Comparison of ENCODE assay signal across 8 mouse cellular contexts in the genomic region with DNA sequence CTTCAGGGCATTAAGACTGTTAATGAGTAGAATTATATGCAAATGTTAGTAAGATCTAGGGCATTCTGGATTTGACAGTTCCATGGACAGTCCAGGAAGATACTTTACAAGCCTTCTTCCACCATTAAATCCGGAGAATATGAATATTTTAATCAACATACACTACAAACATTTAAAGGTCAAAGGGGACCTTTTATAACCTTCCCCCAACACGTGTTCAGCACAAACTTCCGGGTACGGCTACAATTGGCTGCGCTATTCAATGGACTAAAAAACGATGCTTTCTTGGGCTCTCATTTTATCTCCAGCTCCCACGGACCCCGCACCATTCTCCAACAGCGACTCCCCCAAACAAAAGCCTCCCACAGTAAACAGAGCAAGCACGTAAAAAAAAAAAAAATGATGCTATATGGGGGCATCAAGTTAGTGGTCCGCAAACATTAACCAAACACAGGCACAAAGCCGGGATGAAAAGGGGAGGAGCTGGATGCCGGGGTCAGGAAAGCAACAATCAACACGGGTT. TPM values are rescaled to one million over a fixed set of nuclear protein-coding genes. Genes with fewer than 3 reads are reported as not detected.
DNase-seq lines count a peak whose midpoint lies in the region; ATAC-seq and TF ChIP-seq lines count a peak whose summit lies in the region.

No protein-coding gene starts in this region.

- H3K27ac ChIP-seq in layer of hippocampus, adult 2 months: peak overlapping the region; percentile 99
- peak overlapping the region; percentile 88 for H3K27ac ChIP-seq in bone marrow, adult 2 months (ENCODE audit: control insufficient read depth, insufficient read depth, low read depth, low read length, poor library complexity)
- H3K27ac ChIP-seq in hindbrain, embryonic 11.5 days (ENCODE audit: low read depth, low read length): peak overlapping the region; percentile 81; the same call in 1 of the 2 replicates
- H3K27ac ChIP-seq in liver, postnatal 0 days (ENCODE audit: low read depth): peak overlapping the region; percentile 93
- peak overlapping the region; percentile 85 for H3K27ac ChIP-seq in stomach, embryonic 15.5 days

- peak overlapping the region; percentile 93 for H3K9ac ChIP-seq in hindbrain, embryonic 11.5 days (ENCODE audit: low read depth, low read length)
- peak overlapping the region; percentile 95 for H3K9ac ChIP-seq in liver, postnatal 0 days (replicated peaks)
- H3K9ac ChIP-seq in stomach, embryonic 15.5 days: peak overlapping the region; percentile 93

- H3K4me2 ChIP-seq in hindbrain, embryonic 11.5 days (replicated peaks; ENCODE audit: low read depth, low read length): peak overlapping the region; percentile 89
- H3K4me2 ChIP-seq in liver, postnatal 0 days (ENCODE audit: low read depth, low read length): peak overlapping the region; percentile 76
- peak overlapping the region; percentile 91 for H3K4me2 ChIP-seq in stomach, embryonic 15.5 days

- no peak for TF ChIP-seq POLR2A in bone marrow, adult 2 months (IDR thresholded peaks at IDR 0.05; ENCODE audit: borderline replicate concordance, control insufficient read depth, low read depth, low read length)

- H3K4me1 ChIP-seq in bone marrow, adult 2 months (ENCODE audit: control insufficient read depth, insufficient read depth, low read length): no peaks in the 10 kb centered on the region; the same call in 1 of the 2 replicates
- H3K4me1 ChIP-seq in hindbrain, embryonic 11.5 days (replicated peaks; ENCODE audit: control insufficient read depth, insufficient read depth, low read length): no peaks in the 10 kb centered on the region
- H3K4me1 ChIP-seq in liver, postnatal 0 days (ENCODE audit: insufficient read depth): peaks cover 12% of the 10 kb centered on the region
- H3K4me1 ChIP-seq in stomach, embryonic 15.5 days: no peaks in the 10 kb centered on the region; the same call in 1 of the 2 replicates

- no peaks in the 10 kb centered on the region for H3K9me3 ChIP-seq in hindbrain, embryonic 11.5 days (ENCODE audit: control insufficient read depth, low read length)
- H3K9me3 ChIP-seq in liver, postnatal 0 days (ENCODE audit: low read length): no peaks in the 10 kb centered on the region
- H3K9me3 ChIP-seq in stomach, embryonic 15.5 days: no peaks in the 10 kb centered on the region

- 0 out of 2 replicates have a peak, but pooled peaks cover 3% of the 10 kb centered on the region for H3K36me3 ChIP-seq in hindbrain, embryonic 11.5 days (ENCODE audit: control insufficient read depth, insufficient read depth, low read length)
- no peaks in the 10 kb centered on the region for H3K36me3 ChIP-seq in liver, postnatal 0 days (replicated peaks; ENCODE audit: insufficient read depth, low read length)
- no peaks in the 10 kb centered on the region for H3K36me3 ChIP-seq in stomach, embryonic 15.5 days

- no peak for ATAC-seq in hindbrain, embryonic 11.5 days (ENCODE audit: low FRiP score)
- no peak for ATAC-seq in liver, postnatal 0 days
- no peak for ATAC-seq in stomach, embryonic 15.5 days (ENCODE audit: insufficient read depth, low FRiP score, low read depth)

- under 1% methylated on average over 14 of the region's 14 CpGs for WGBS in bone marrow, adult 2 months
- 5% methylated on average over 14 of the region's 14 CpGs for WGBS in hindbrain, embryonic 11.5 days
- 1% methylated on average over 14 of the region's 14 CpGs for WGBS in liver, postnatal 0 days (ENCODE audit: insufficient replicate concordance)
- under 1% methylated on average over 14 of the region's 14 CpGs for WGBS in stomach, embryonic 15.5 days

- no peaks in the 10 kb centered on the region for H3K27me3 ChIP-seq in hindbrain, embryonic 11.5 days (ENCODE audit: control insufficient read depth, insufficient read depth, low read length)
- H3K27me3 ChIP-seq in liver, postnatal 0 days (ENCODE audit: insufficient read depth, low read length): no peaks in the 10 kb centered on the region
- H3K27me3 ChIP-seq in stomach, embryonic 15.5 days (replicated peaks): no peaks in the 10 kb centered on the region

- DNase-seq in layer of hippocampus, adult 2 months (ENCODE audit: low spot score in 2 of 2): no peak
- DNase-seq in layer of hippocampus, adult 8-10 months (ENCODE audit: low spot score in 2 of 2): no peak
- DNase-seq in hindbrain, embryonic 11.5 days (ENCODE audit: low spot score): peak; percentile 41
- no peak for DNase-seq in liver, postnatal 0 days
- no peak for DNase-seq in left cerebral cortex, adult 8-10 months (ENCODE audit: low spot score in 2 of 2)
- no peak for DNase-seq in gastrocnemius, adult 8-10 months (ENCODE audit: low spot score in 2 of 2)

- no peak for TF ChIP-seq CTCF in layer of hippocampus, adult 2 months (conservative IDR thresholded peaks at IDR 0.05)
- TF ChIP-seq CTCF in bone marrow, adult 2 months (IDR thresholded peaks at IDR 0.05; ENCODE audit: control insufficient read depth, insufficient read depth, low read length): no peak
- TF ChIP-seq CTCF in liver, postnatal 0 days (IDR thresholded peaks at IDR 0.05; ENCODE audit: low read depth): no peak

- H3K4me3 ChIP-seq in layer of hippocampus, adult 2 months: peak overlapping the region; percentile 98
- peak overlapping the region; percentile 86 for H3K4me3 ChIP-seq in bone marrow, adult 2 months (replicated peaks; ENCODE audit: control insufficient read depth, low read depth, low read length)
- peak overlapping the region; percentile 99 for H3K4me3 ChIP-seq in hindbrain, embryonic 11.5 days (ENCODE audit: low read depth, low read length)
- H3K4me3 ChIP-seq in liver, postnatal 0 days (ENCODE audit: low read depth, low read length): peak overlapping the region; percentile 94
- peak overlapping the region; percentile 99 for H3K4me3 ChIP-seq in stomach, embryonic 15.5 days (replicated peaks)

- no peak for TF ChIP-seq EP300 in liver, postnatal 0 days (IDR thresholded peaks at IDR 0.05; ENCODE audit: low read depth)

RNA-seq across cellular contexts. Expression of gene Sbno1, which starts 1.5 kb away (rescaled TPM):
- 100 to 1,000 TPM; 157 to 166 TPM for total RNA-seq in layer of hippocampus, adult 2 months (2021)
- 100 to 1,000 TPM; 135 to 183 (median 148) TPM for total RNA-seq in layer of hippocampus, adult 8-10 months (2022)
- 26.5 and 50.4 TPM in 2 replicates for polyA plus RNA-seq in bone marrow, adult 2 months (2011; ENCODE audit: insufficient read depth, insufficient read length, low replicate concordance, missing spikeins)
- polyA plus RNA-seq in hindbrain, embryonic 11.5 days (2014; fragmentation: Nextera tagmentation; extraction: Ambion mirVana): 92.9 and 116 TPM in 2 replicates
- polyA plus RNA-seq in liver, postnatal 0 days (2015; fragmentation: Nextera tagmentation; extraction: Ambion mirVana): 30.0 and 30.6 TPM in 2 replicates
- 77.3 and 81.5 TPM in 2 replicates for polyA plus RNA-seq in stomach, embryonic 15.5 days (2015; fragmentation: Nextera tagmentation; extraction: Ambion mirVana)
- total RNA-seq in left cerebral cortex, adult 8-10 months (2022): 100 to 1,000 TPM; 137 to 172 (median 153) TPM
- total RNA-seq in gastrocnemius, adult 8-10 months (2022): 10 to 100 TPM; 41.8 to 53.6 (median 48.2) TPM

RNA-seq across cellular contexts. Expression of gene Kmt5a, which starts 15.5 kb away (rescaled TPM):
- total RNA-seq in layer of hippocampus, adult 2 months (2021): 10 to 100 TPM; 55.8 to 70.3 TPM
- 10 to 100 TPM; 58.2 to 72.4 (median 64.4) TPM for total RNA-seq in layer of hippocampus, adult 8-10 months (2022)
- 100.0 and 137 TPM in 2 replicates for polyA plus RNA-seq in bone marrow, adult 2 months (2011; ENCODE audit: insufficient read depth, insufficient read length, low replicate concordance, missing spikeins)
- 52.2 and 83.1 TPM in 2 replicates for polyA plus RNA-seq in hindbrain, embryonic 11.5 days (2014; fragmentation: Nextera tagmentation; extraction: Ambion mirVana)
- 26.7 and 30.6 TPM in 2 replicates for polyA plus RNA-seq in liver, postnatal 0 days (2015; fragmentation: Nextera tagmentation; extraction: Ambion mirVana)
- 92.6 and 104 TPM in 2 replicates for polyA plus RNA-seq in stomach, embryonic 15.5 days (2015; fragmentation: Nextera tagmentation; extraction: Ambion mirVana)
- total RNA-seq in left cerebral cortex, adult 8-10 months (2022): 10 to 100 TPM; 46.3 to 56.1 (median 53.9) TPM
- 100 to 1,000 TPM; 217 to 342 (median 227) TPM for total RNA-seq in gastrocnemius, adult 8-10 months (2022)

RNA-seq across cellular contexts. Expression of gene Rilpl2, which starts 53.9 kb away (rescaled TPM):
- total RNA-seq in layer of hippocampus, adult 2 months (2021): 10 to 100 TPM; 19.3 TPM
- total RNA-seq in layer of hippocampus, adult 8-10 months (2022): 10 to 100 TPM; 15.5 to 21.0 (median 17.2) TPM
- polyA plus RNA-seq in bone marrow, adult 2 months (2011; ENCODE audit: insufficient read depth, insufficient read length, low replicate concordance, missing spikeins): 13.5 and 18.3 TPM in 2 replicates
- polyA plus RNA-seq in hindbrain, embryonic 11.5 days (2014; fragmentation: Nextera tagmentation; extraction: Ambion mirVana): 19.2 and 20.8 TPM in 2 replicates
- polyA plus RNA-seq in liver, postnatal 0 days (2015; fragmentation: Nextera tagmentation; extraction: Ambion mirVana): 10.3 and 11.0 TPM in 2 replicates
- polyA plus RNA-seq in stomach, embryonic 15.5 days (2015; fragmentation: Nextera tagmentation; extraction: Ambion mirVana): 31.5 and 32.0 TPM in 2 replicates
- total RNA-seq in left cerebral cortex, adult 8-10 months (2022): 10 to 100 TPM; 13.3 to 18.3 (median 15.8) TPM
- 1 to 10 TPM; 3.2 to 5.1 (median 4.2) TPM for total RNA-seq in gastrocnemius, adult 8-10 months (2022)

RNA-seq across cellular contexts. Expression of gene Snrnp35, which starts 58.7 kb away (rescaled TPM):
- 10 to 100 TPM; 25.7 to 25.9 TPM for total RNA-seq in layer of hippocampus, adult 2 months (2021)
- total RNA-seq in layer of hippocampus, adult 8-10 months (2022): 10 to 100 TPM; 25.7 to 31.5 (median 28.6) TPM
- 12.7 and 24.2 TPM in 2 replicates for polyA plus RNA-seq in bone marrow, adult 2 months (2011; ENCODE audit: insufficient read depth, insufficient read length, low replicate concordance, missing spikeins)
- 15.2 and 15.7 TPM in 2 replicates for polyA plus RNA-seq in hindbrain, embryonic 11.5 days (2014; fragmentation: Nextera tagmentation; extraction: Ambion mirVana)
- 5.9 and 6.5 TPM in 2 replicates for polyA plus RNA-seq in liver, postnatal 0 days (2015; fragmentation: Nextera tagmentation; extraction: Ambion mirVana)
- 22.5 and 25.0 TPM in 2 replicates for polyA plus RNA-seq in stomach, embryonic 15.5 days (2015; fragmentation: Nextera tagmentation; extraction: Ambion mirVana)
- 10 to 100 TPM; 19.0 to 29.8 (median 23.9) TPM for total RNA-seq in left cerebral cortex, adult 8-10 months (2022)
- 10 to 100 TPM; 19.8 to 27.9 (median 25.2) TPM for total RNA-seq in gastrocnemius, adult 8-10 months (2022)
